Mouse (Mus musculus) Patski (cell line): ENCODE measurements around the gene Ccdc63. TPM values are rescaled to one million over a fixed set of nuclear protein-coding genes. Genes with fewer than 3 reads are reported as not detected.
"Not testable (repeated sequence)": the region's sequence is repeated elsewhere in the genome, so short reads cannot be mapped to it uniquely, and the experiment has no call there.

ENCODE experiments used
- ATAC-seq: fragments of 100-300 bp; one replicate; pipeline ENCODE4 v1.8.0; 2021
- CTCF ChIA-PET: fragments of 350-600 bp; sonication (Branson Sonifier 250); formaldehyde crosslinking; loops from one replicate; lab custom pipeline; 2022; ENCODE audit warnings: inconsistent platforms; lab: Charles Lee
- POLR2A ChIA-PET: fragments of 350-600 bp; sonication (Branson Sonifier 250); formaldehyde crosslinking; loops from one replicate; lab custom pipeline; 2022; ENCODE audit warnings: antibody characterized with exemption, inconsistent platforms; lab: Charles Lee
- DNase-seq: peaks from one replicate; pipeline ENCODE4 v3.0.0-alpha.2; 2011; ENCODE audit warnings: low read depth, low spot score
- H3K27me3 ChIP-seq: fragments of 371-371 bp; one replicate; pipeline ENCODE4 v1.5.1; 2021
- CTCF ChIP-seq: fragments of 100-300 bp; IDR thresholded peaks from one replicate; pipeline ENCODE4 v1.5.1; 2021
- in situ Hi-C: fragments of 300-500 bp; cut with MboI; formaldehyde crosslinking; loops from 3 replicates; pipeline ENCODE4 v1.11.1; 2018; ENCODE audit warnings: low pct_unique_long_range_greater_than_20kb, mixed read lengths
- polyA plus RNA-seq: library from polyadenylated mRNA; unstranded; gene quantifications from one replicate; pipeline ENCODE4 v1.2.3, GENCODE M21; 2021

Gene Ccdc63
- polyA plus RNA-seq, 1 experiment from 2014 or later, result not detected

GRCm38 (mm10) chr5:122142230-122142992 is 1.8 kb upstream of the Ccdc63 start:
- ChIA-PET CTCF (interaction anchor here (0.8 to 2.7 kb wide), 6 partner anchors 9 to 22 kb away, joined by 3 to 8 read pairs (median 4); no protein-coding TSS in a partner anchor), POLR2A (interaction anchor here (0.7 to 1.5 kb wide), 2 partner anchors 9 to 21 kb away, joined by 3 to 4 read pairs; no protein-coding TSS in a partner anchor)
- ATAC-seq (no peak), DNase-seq (no peak)
- in situ Hi-C loops, result no loop called here
- TF ChIP-seq CTCF, result peak; percentile 71
- H3K27me3 ChIP-seq, result no peaks in the 10 kb centered on the region

DNA sequence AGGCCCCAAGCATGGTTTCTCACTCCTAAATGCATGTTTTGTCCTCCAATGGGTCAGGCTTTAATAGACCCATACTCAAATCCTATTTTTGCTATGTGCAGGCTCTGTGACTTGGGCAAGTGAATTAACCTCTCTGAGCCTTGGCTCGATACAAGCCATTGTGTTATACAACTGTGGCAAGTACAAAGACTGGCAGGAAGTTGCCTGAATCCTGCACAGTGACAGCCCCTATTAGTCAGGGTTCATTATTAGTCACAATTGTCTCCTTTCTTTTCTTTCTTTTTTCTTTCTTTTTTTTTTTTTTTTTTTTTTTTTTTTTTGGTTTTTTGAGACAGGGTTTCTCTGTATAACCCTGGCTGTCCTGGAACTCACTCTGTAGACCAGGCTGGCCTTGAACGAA is 852 bp downstream of the Ccdc63 start:
- in situ Hi-C loops, ATAC-seq, H3K27me3 ChIP-seq, DNase-seq, CTCF ChIA-PET, POLR2A ChIA-PET: not testable (repeated sequence)

GRCm38 (mm10) chr5:122138856-122139255 is 1.8 kb downstream of the Ccdc63 start:
- no peak for DNase-seq
- no peaks in the 10 kb centered on the region for H3K27me3 ChIP-seq
- ChIA-PET POLR2A (no interaction called here), CTCF (interaction anchor here (1.6 kb wide), 1 partner anchor 53 kb away, joined by 3 read pairs; no protein-coding TSS in a partner anchor)
- ATAC-seq, result no peak
- in situ Hi-C loops, result no loop called here
- no peak for TF ChIP-seq CTCF

- in situ Hi-C loops, result no loop called here
Measured at GRCm38 (mm10) chr5:122136508-122137408, 3.9 kb downstream of the Ccdc63 start.

DNA sequence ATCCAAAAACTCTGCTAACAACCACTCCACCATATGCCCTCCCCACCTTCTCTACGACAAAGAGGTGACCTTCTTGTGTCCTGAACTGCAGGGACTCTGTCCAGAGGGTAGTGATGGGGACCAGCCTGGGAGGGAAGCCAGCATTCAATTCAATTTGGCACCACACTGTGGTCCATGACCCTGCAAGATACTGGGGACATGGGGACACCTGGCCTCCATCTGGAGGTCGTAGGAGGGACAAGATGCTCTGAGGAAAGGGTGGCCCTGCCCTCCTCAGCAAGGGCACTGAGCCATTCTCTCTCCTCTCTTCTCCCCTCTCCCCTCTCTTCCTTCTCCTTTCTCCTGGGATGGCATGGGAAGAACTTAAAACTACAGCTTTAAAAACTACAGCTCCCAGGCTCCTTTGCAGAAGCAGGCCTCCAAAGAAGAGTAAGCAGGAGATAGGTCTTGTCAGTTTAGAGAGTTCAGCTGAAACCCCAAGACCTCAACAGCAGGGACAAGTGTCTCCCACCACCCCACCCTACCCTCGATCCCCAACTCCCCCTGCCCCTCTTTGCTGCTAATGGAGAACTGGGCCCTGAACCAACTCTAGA is 5.2 kb downstream of the Ccdc63 start:
- in situ Hi-C loops, result no loop called here
- ChIA-PET POLR2A (interaction anchor here (0.6 to 1.7 kb wide), 2 partner anchors 31 to 112 kb away, joined by 4 to 5 read pairs; no protein-coding TSS in a partner anchor), CTCF (interaction anchor here (1.0 kb wide), 1 partner anchor 9 kb away, joined by 3 read pairs; no protein-coding TSS in a partner anchor)
- TF ChIP-seq CTCF, result no peak
- H3K27me3 ChIP-seq, result no peaks in the 10 kb centered on the region
- no peak for ATAC-seq
- DNase-seq, result no peak

More at GRCm38 (mm10) chr5:122136508-122137408, 3.9 kb downstream of the Ccdc63 start:
- TF ChIP-seq CTCF, result no peak
- ATAC-seq, result no peak
- POLR2A ChIA-PET, result interaction anchor here (0.7 to 1.5 kb wide), 2 partner anchors 19 to 27 kb away, joined by 3 read pairs; no protein-coding TSS in a partner anchor
- H3K27me3 ChIP-seq, result no peaks in the 10 kb centered on the region
- no peak for DNase-seq
- CTCF ChIA-PET, result interaction anchor here (0.7 kb wide), 1 partner anchor 19 kb away, joined by 3 read pairs; no protein-coding TSS in a partner anchor

DNA sequence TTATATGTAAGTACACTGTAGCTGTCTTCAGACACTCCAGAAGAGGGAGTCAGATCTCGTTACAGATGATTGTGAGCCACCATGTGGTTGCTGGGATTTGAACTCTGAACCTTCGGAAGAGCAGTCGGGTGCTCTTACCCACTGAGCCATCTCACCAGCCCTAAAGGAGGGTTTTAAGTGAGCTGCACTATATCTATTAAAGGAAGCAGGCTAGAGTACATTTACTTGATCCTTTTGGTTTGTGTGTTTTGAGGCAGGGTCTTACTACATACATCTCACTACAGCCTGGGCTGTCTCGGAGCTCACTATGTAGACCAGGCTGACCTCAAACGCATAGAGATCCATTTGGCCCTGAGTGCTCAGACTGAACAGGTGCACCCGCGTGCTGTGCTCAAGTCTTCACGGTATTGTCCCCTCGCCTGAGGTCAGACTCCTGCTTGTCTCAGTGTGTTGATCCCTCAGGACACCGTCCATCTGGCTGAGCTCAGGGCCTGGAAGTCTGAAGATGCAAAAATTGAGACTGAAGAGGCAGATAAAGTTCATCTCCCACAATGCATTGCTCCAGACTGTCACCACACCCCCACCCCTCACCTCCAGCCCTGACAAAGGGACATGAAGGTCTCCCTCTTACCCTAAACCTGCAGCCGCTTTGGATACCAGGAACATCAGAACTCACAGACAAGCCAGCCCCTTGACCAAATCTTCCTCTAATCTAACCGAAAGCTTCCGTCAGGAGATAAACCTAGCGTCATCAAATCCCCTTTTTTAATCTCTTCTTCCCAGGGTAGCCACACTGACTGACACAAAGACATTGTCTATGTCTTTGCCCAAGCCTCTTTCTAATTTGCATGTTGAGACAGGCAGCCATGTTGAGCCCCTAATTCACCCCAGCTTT is 6.0 kb downstream of the Ccdc63 start:
- ATAC-seq (no peak), DNase-seq (no peak)
- POLR2A ChIA-PET, result interaction anchor here (0.6 to 1.7 kb wide), 2 partner anchors 32 to 97 kb away, joined by 3 to 5 read pairs; no protein-coding TSS in a partner anchor
- CTCF ChIA-PET, result interaction anchor here (1.1 to 2.2 kb wide), 3 partner anchors 7 to 30 kb away, joined by 3 to 8 read pairs (median 3); no protein-coding TSS in a partner anchor
- in situ Hi-C loops, result loop anchor here (5.0 kb wide), 1 partner anchor 123 kb away; no protein-coding TSS in a partner anchor
- H3K27me3 ChIP-seq, result no peaks in the 10 kb centered on the region
- TF ChIP-seq CTCF, result no peak

DNA sequence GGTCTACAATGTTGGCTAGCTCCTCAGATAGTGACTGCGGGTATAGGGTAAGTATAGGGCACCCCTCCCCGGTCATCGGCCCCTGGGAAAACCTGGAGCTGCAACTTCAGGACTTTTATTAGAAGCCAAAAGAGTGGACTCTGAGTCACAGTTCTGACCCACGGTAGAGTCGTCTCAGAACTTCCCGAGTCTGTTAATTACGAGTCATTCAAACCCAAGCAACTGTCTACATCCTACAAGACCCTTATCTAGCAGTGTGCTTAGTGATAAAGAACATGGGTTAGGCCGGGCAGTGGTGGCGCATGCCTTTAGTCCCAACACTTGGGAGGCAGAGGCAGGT is 7.6 kb downstream of the Ccdc63 start:
- no peak for ATAC-seq
- DNase-seq, result no peak
- no peaks in the 10 kb centered on the region for H3K27me3 ChIP-seq
- TF ChIP-seq CTCF, result no peak
- ChIA-PET POLR2A (interaction anchor here (0.5 kb wide), 1 partner anchor 9 kb away, joined by 3 read pairs; no protein-coding TSS in a partner anchor), CTCF (interaction anchor here (1.0 to 2.3 kb wide), 5 partner anchors 9 to 44 kb away, joined by 3 to 13 read pairs (median 6); no protein-coding TSS in a partner anchor)
- in situ Hi-C loops, result loop anchor here (5.0 kb wide), 1 partner anchor 124 kb away; no protein-coding TSS in a partner anchor

- no peak for ATAC-seq
- no peak for DNase-seq
- CTCF ChIA-PET, result interaction anchor here (1.0 to 2.3 kb wide), 15 partner anchors 9 to 131 kb away, joined by 3 to 13 read pairs (median 5); partner anchors contain the start of gene Tctn1
- TF ChIP-seq CTCF, result no peak
- POLR2A ChIA-PET, result interaction anchor here (0.9 kb wide), 1 partner anchor 44 kb away, joined by 3 read pairs; no protein-coding TSS in a partner anchor
- in situ Hi-C loops, result loop anchor here (5.0 kb wide), 1 partner anchor 125 kb away; no protein-coding TSS in a partner anchor
- H3K27me3 ChIP-seq, result no peaks in the 10 kb centered on the region
Measured at GRCm38 (mm10) chr5:122132167-122133049, 8.2 kb downstream of the Ccdc63 start.
